Mouse (Mus musculus): Measurements from ENCODE around the gene Gm11115. TPM values are rescaled to one million over a fixed set of nuclear protein-coding genes. Genes with fewer than 3 reads are reported as not detected.

Gm11115 gene
- polyA plus RNA-seq (2017; shearing (Covaris generic)), result not detected

DNA sequence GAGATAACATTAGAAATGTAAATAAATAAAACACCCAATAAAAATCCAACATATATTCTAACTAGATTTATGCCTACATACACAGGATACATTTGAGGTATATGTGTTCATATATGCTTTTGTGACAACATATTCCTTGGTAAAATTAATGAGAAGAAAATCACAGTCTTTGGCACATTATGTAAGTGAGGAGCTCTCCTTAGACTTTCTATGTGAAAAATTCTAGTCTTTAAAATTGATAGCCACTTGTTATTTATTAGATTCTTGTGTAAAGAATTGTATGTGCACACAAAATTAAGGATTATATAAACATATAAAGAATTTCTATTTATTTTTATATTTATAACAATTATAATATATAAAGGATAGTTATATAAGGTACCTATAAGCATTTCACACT is at the start of gene Gm11115:
TSS of gene Gm11115 (minus strand) at position 101 of the 400 bp plus-strand sequence.

GRCm38 (mm10) chr5:88111430-88111829 is 42.5 kb downstream of the Gm11115 start, which contains the start of gene Gm11116:
TSS of gene Gm11116 (minus strand) at chr5:88111530.

Other genes starting within 250 kb of the Gm11115 start
- gene Csn3, start 228.5 kb downstream of the Gm11115 start, polyA plus RNA-seq (2017; shearing (Covaris generic)), result not detected
- not detected for gene 2310003L06Rik, start 184.6 kb downstream of the Gm11115 start, polyA plus RNA-seq (2017; shearing (Covaris generic))
- not detected for gene Gm28434, start 184.6 kb downstream of the Gm11115 start, polyA plus RNA-seq (2017; shearing (Covaris generic))
- gene Cabs1, start 174.7 kb downstream of the Gm11115 start, polyA plus RNA-seq (2017; shearing (Covaris generic)), result not detected
- not detected for gene Smr3a, start 151.6 kb downstream of the Gm11115 start, polyA plus RNA-seq (2017; shearing (Covaris generic))
- not detected for gene Smr2, start 67.5 kb downstream of the Gm11115 start, polyA plus RNA-seq (2017; shearing (Covaris generic))
- gene Gm11116, start 42.6 kb downstream of the Gm11115 start, polyA plus RNA-seq (2017; shearing (Covaris generic)), result not detected
- gene Gm7714, start 114.8 kb upstream of the Gm11115 start, polyA plus RNA-seq (2017; shearing (Covaris generic)), result not detected
- gene Prol1, start 163.2 kb upstream of the Gm11115 start, polyA plus RNA-seq (2017; shearing (Covaris generic)), result not detected
- not detected for gene Amtn, start 222.0 kb upstream of the Gm11115 start, polyA plus RNA-seq (2017; shearing (Covaris generic))